Mouse (Mus musculus) regulatory T cell (primary cell): Measurements from ENCODE around the gene Golga7b.

ENCODE experiments used
- in situ Hi-C: fragments of 300-600 bp; cut with MboI, MseI; formaldehyde crosslinking; loops from one replicate; pipeline ENCODE4 v1.15.1; 2025; ENCODE audit warnings: high pct_unique_total_duplicates

Golga7b gene

GRCm38 (mm10) chr19:42293216-42293615, 45.8 kb downstream of the Golga7b start:
- in situ Hi-C loops, result no loop called here

GRCm38 (mm10) chr19:42303210-42303813, 55.9 kb downstream of the Golga7b start:
- in situ Hi-C loops, result no loop called here

GRCm38 (mm10) chr19:42304506-42304905, 57.1 kb downstream of the Golga7b start:
- in situ Hi-C loops, result no loop called here

DNA sequence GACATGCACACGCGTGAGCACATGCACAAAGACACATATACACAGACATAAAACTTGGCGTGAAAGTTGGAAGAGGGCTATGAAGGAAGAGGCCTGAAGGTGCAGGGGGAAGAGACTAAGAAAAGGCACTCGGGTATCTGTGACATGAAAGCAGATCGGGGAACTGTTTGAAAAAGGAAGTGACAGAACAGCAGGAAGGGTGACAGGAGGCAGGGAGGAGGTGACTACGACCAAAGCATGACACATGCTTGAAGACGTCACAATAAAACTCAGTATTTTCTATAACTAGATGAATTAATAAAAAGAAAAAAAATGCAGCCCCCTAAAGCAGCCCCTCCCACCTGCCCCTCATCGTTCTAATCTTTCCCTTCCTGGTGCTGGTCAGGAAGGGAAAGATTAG, 58.4 kb downstream of the Golga7b start:
- in situ Hi-C loops, result no loop called here

DNA sequence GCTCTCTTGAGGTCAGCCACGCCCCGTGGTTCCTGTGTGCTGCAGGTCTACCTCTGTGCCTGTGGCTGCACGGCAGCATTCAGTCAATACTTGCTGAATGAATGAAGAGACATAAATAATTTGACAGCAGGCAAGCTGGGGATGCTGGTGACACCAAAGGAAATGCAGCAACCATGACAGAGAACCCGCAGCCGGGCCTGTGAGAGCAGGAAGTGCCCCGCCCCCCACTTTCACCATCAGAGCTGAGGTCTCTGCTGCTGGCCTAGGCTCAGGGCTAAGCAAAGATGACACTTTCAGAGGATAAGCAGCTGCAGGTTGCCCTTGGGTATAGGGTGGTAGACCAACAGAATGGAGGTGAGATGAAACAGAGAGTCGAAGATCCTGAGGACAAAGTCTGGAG, 58.8 kb downstream of the Golga7b start:
- in situ Hi-C loops, result no loop called here

GRCm38 (mm10) chr19:42307019-42307418, 59.6 kb downstream of the Golga7b start:
- in situ Hi-C loops, result no loop called here

DNA sequence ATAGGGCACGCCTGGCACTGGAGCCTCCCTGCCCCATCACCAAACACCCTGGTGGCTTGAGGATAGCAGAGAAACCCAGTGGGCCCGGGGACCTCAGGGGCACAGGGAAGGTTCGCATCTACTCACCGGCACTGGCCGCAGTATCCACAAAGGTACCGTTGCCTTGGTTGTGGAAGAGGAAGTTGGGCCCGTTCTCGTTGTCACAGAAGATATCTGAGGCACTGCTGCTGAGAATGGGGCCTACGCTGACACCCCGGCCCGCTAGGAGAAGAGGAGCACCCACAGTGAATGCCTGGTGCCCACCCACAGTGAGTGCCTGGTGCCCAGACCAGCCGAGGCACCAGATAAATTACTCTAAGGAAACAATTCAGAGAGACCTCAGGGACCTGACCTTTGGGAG, 61.6 kb downstream of the Golga7b start:
- in situ Hi-C loops, result no loop called here

GRCm38 (mm10) chr19:42311332-42311731, 64.0 kb downstream of the Golga7b start:
- in situ Hi-C loops, result no loop called here

GRCm38 (mm10) chr19:42312191-42312590, 64.8 kb downstream of the Golga7b start:
- in situ Hi-C loops, result no loop called here

GRCm38 (mm10) chr19:42315070-42315679, 67.8 kb downstream of the Golga7b start:
- in situ Hi-C loops, result no loop called here

DNA sequence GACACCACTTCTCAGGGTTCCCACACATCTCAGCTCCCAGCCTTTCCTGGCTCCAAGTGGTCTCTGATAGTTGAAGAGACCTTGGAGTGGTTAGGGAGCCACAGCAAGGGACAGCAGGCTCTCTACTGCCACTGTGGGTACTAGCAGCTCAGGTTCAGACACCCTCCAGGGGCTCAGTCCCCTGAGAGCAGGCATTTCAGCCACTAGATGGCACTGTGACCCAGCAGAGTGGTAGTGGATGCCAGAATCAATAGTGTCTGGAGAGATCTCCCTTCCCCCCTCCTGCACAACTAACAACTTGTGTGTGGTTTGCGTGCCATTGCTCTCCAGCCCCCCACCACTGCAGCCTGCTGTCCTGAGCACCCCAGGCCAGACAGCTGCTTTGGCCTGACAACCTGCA, 68.5 kb downstream of the Golga7b start:
- in situ Hi-C loops, result no loop called here

- in situ Hi-C loops, result no loop called here
Measured at GRCm38 (mm10) chr19:42316525-42316924, 69.2 kb downstream of the Golga7b start.

DNA sequence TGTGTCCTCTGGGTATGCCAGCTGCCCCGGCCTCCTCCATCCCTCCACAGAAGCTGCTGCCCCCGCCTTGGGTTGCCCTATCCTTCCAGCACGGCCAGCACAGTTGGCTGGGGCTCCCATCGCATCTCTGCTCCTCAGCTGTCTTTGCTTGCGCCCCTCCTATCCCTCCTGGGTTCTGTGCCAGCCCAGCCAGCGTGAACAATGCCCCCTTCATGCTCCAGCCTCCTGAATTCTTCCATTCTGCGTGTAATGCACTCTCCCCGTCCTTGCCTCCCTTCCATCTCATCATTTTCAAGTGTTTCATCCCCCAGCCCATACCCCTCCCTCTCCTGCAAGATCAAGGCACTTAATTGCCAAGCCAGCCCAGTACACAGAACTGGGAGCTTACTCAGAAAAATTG, 69.6 kb downstream of the Golga7b start:
- in situ Hi-C loops, result no loop called here

DNA sequence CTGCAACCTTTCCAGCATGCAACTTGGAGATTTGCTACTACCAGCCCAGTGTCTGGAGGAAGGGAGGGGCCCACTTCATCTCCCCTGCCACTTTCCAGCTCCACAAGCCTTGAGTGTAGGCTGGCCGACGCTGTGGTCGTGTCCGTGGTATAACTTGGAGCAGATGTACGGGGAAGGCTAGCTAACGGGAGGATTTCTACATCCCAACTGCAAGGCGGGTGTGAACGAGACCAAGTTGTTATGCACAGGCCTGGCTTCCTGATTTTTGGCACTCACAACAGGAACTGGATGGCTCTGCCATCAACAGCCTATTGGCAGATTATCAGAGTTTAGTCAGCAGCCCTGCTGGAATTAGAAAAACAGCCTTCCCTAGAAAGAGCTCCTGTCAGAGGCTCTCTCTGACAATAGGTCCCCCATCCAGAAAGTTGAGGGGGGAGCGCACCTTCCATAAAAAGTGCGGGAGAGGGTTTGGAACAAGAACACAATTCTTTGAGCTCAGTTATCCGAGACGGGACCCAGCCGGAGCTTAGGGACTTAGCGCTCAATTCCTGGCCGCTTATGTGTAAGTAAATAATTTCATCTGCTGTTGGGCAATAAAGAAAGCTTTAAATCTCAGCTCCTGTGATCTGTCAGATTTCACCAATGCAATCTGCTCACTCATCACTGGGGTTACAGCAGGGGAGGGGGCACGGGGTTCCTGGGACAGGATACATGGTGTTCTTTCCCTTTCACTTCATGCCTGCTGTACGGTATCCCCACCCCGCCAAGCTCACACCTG, 70.5 kb downstream of the Golga7b start:
- in situ Hi-C loops, result no loop called here
